Mouse (Mus musculus): ENCODE measurements at regions not wholly inside any gene's neighbourhood (a gene's known extent, or its start where the extent isn't known, plus 50 kb on each side); places are given as distances from the start of the nearest gene placed in this dataset.
A peak's percentile ranks its signal among the peaks of the same experiment; 100 is the strongest.

- intact Hi-C loops (cut with DNase I): no loop called here
- TF ChIP-seq CTCF (IDR thresholded peaks at IDR 0.05): no peak
- no peak overlapping the region for H3K4me3 ChIP-seq
- DNase-seq (ENCODE audit: extremely low spot score in 1 of 2, low spot score in 2 of 2): no peak
- no peak overlapping the region for H3K27ac ChIP-seq
Observed at GRCm38 (mm10) chr5:50733711-50734110, 674.9 kb upstream of the Adgra3 start.

DNA sequence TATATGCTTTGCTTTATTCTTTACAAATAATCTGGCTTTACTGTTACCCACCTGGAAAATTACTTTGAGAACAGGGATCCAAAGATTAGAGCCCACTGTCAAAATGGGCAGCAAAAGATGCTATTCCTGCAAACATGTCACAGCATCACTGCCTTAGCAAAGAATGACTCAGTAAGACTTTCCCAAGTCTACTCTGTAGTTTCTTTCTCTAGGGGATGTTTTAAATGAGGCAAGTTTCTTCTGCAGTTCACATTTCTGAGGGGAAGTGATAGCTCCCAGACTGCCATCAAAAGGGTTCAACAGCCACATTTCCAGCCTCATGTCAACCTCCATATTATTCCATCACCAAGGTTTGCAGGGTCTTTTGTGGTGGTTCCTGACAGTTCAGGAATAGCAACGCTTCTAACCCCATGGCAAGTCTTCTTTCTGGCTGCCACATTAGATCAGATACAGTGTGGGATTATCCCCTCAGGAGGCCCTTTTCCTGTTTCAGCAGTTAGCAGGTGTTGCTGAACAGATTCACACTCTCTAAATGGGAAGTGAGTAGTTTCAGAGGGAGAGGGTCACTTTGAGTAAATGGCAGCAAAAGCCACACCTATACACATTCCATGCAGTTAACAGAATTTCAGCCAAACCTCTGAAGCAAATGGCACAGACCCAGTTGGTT, 669.7 kb upstream of the Adgra3 start:
- H3K27ac ChIP-seq: no peak overlapping the region
- no peak overlapping the region for H3K4me3 ChIP-seq
- no peak for DNase-seq (ENCODE audit: extremely low spot score in 1 of 2, low spot score in 2 of 2)
- no peak for TF ChIP-seq CTCF (IDR thresholded peaks at IDR 0.05)
- intact Hi-C loops (cut with DNase I): no loop called here

GRCm38 (mm10) chr5:50706945-50707663, 648.3 kb upstream of the Adgra3 start:
- no peak for DNase-seq (ENCODE audit: extremely low spot score in 1 of 2, low spot score in 2 of 2)
- intact Hi-C loops (cut with DNase I): no loop called here
- no peak overlapping the region for H3K27ac ChIP-seq
- no peak for TF ChIP-seq CTCF (IDR thresholded peaks at IDR 0.05)
- H3K4me3 ChIP-seq: no peak overlapping the region

- H3K4me3 ChIP-seq: no peak overlapping the region
- DNase-seq (ENCODE audit: extremely low spot score in 1 of 2, low spot score in 2 of 2): no peak
- intact Hi-C loops (cut with DNase I): loop anchor here (5.0 kb wide), 2 partner anchors 151 to 221 kb away; no protein-coding TSS in a partner anchor
- H3K27ac ChIP-seq: no peak overlapping the region
- TF ChIP-seq CTCF (IDR thresholded peaks at IDR 0.05): peak; percentile 38
Observed at GRCm38 (mm10) chr5:50698084-50698483, 639.3 kb upstream of the Adgra3 start.

DNA sequence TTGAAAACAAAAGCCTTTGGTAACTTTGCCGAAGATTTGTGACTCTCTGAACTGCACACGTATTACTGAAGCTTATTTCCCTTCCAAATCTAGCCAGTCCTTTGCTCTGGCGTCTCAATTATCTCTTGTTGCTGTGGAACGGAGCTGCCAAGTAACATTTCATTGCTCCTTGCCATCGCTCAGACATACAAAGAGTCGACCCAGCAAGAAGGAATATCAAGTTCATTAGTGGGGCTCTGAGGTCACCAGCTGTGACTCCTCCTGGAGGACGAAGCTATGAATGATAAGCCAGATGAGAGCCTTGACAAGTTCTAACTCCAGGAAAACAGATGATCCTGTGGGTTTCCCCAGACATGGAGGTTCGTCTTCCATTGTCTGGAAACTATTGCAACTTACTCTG, 638.8 kb upstream of the Adgra3 start:
- Histone ChIP-seq H3K27ac (no peak overlapping the region), H3K4me3 (no peak overlapping the region)
- TF ChIP-seq CTCF (IDR thresholded peaks at IDR 0.05): no peak
- intact Hi-C loops (cut with DNase I): loop anchor here (5.0 kb wide), 2 partner anchors 150 to 220 kb away; no protein-coding TSS in a partner anchor
- DNase-seq (ENCODE audit: extremely low spot score in 1 of 2, low spot score in 2 of 2): no peak

- no peak overlapping the region for H3K4me3 ChIP-seq
- H3K27ac ChIP-seq: no peak overlapping the region
Observed at GRCm38 (mm10) chr5:50688362-50688761, 629.6 kb upstream of the Adgra3 start.

DNA sequence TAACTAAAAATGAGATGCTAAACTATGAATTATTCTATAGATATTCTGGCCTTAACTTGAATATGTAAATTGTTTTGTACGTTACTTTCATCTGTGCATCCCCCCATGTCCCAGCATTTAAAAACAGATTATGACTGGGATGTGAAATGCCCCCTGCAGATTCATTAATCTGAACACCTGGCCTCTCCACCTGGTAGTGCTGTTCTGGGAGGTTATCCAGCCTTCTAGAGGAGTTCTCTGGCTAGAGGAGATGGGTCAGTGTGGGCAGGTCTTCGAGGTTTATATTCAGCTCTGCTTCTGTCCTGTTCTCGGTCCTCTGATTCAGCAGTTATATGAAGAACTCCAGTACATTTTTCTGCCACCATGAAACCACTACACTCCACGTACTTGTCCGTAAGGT, 625.2 kb upstream of the Adgra3 start:
- H3K27ac ChIP-seq: no peak overlapping the region
- TF ChIP-seq CTCF (IDR thresholded peaks at IDR 0.05): no peak
- no peak overlapping the region for H3K4me3 ChIP-seq
- intact Hi-C loops (cut with DNase I): no loop called here
- no peak for DNase-seq (ENCODE audit: extremely low spot score in 1 of 2, low spot score in 2 of 2)

More at GRCm38 (mm10) chr5:50688362-50688761, 629.6 kb upstream of the Adgra3 start:
- intact Hi-C loops (cut with DNase I): no loop called here
- TF ChIP-seq CTCF (IDR thresholded peaks at IDR 0.05): no peak
- DNase-seq (ENCODE audit: extremely low spot score in 1 of 2, low spot score in 2 of 2): no peak

GRCm38 (mm10) chr5:50636539-50636938, 577.7 kb upstream of the Adgra3 start:
- no peak overlapping the region for H3K27ac ChIP-seq
- no peak overlapping the region for H3K4me3 ChIP-seq
- no peak for TF ChIP-seq CTCF (IDR thresholded peaks at IDR 0.05)
- intact Hi-C loops (cut with DNase I): no loop called here
- no peak for DNase-seq (ENCODE audit: extremely low spot score in 1 of 2, low spot score in 2 of 2)

DNA sequence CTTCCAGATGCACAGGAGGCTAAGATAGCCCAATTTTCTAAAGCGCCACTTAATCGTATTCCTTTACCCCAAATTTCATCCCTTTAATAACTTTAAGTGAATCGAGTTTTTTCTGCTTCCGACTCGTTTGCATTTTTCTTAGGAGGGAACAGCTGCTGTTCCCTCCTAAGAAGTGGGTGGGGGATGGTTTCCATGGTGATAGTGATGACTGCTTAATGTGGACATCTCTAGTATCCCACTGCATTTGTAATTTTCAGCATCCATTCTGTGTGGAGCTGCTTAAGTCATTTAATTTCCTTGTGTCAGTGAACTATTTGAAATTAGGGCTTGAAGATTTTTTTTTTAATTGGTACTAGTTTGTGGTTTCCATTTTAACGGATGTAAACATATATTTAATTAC, 567.8 kb upstream of the Adgra3 start:
- intact Hi-C loops (cut with DNase I): no loop called here
- no peak overlapping the region for H3K27ac ChIP-seq
- DNase-seq (ENCODE audit: extremely low spot score in 1 of 2, low spot score in 2 of 2): peak; percentile 15 to 16

DNA sequence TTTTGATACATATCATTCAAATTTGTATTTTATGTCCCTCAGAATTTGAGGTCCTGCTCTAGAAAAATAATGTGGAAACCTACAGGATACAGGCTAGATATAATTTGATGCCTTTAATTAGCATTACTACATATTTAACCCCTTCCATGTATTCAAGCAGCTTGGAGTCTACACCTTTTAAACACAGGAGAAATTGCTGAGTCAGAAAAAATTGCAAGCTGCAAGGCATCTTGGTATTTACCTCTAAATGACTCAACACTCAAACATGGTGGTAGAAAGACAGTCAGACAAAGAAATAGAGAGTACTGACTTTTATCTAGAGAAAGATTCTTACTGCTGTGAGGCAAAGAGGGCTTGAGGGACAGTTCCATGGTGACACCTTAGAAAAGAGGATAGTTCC, 565.4 kb upstream of the Adgra3 start:
- TF ChIP-seq CTCF (IDR thresholded peaks at IDR 0.05): no peak
- intact Hi-C loops (cut with DNase I): no loop called here
- no peak overlapping the region for H3K4me3 ChIP-seq

More for the DNA sequence above, 567.8 kb upstream of the Adgra3 start:
- H3K4me3 ChIP-seq: no peak overlapping the region
- TF ChIP-seq CTCF (IDR thresholded peaks at IDR 0.05): no peak

More for the DNA sequence above, 565.4 kb upstream of the Adgra3 start:
- no peak overlapping the region for H3K27ac ChIP-seq
- DNase-seq (ENCODE audit: extremely low spot score in 1 of 2, low spot score in 2 of 2): no peak

Data from left cerebral cortex, adult 2 months (tissue).